Mouse (Mus musculus) megakaryocyte, embryonic 14.5 days (primary cell): ENCODE results near the gene Gm42688.

ENCODE experiments used
- FLI1 ChIP-seq: IDR thresholded peaks from 2 replicates; pipeline ENCODE4 v1.6.1; 2012; ENCODE audit warnings: low read length, inconsistent platforms, mixed read lengths
- GATA1 ChIP-seq: IDR thresholded peaks from 3 replicates; pipeline ENCODE4 v1.6.1; 2012; ENCODE audit warnings: mixed read lengths, low read length, inconsistent platforms, borderline replicate concordance

- no peak for TF ChIP-seq GATA1
- no peak for TF ChIP-seq FLI1
These were observed 21.5 kb downstream of the Gm42688 start for GRCm38 (mm10) chr6:83122961-83123360.
